Mouse (Mus musculus) urinary bladder, postnatal 10 days (tissue): ENCODE measurements around the gene Asb7.
A peak's percentile ranks its signal among the peaks of the same experiment; 100 is the strongest.

ENCODE experiments used
- DNase-seq: peaks from one replicate; pipeline ENCODE4 v3.0.0; 2022; ENCODE audit warnings: low spot score

Asb7 gene

GRCm38 (mm10) chr7:66689294-66689619 lies at the start of gene Asb7:
Gene Asb7 (minus strand): TSS chr7:66689596.
- no peak for DNase-seq

GRCm38 (mm10) chr7:66737418-66737817 lies 48.0 kb upstream of the Asb7 start:
- no peak for DNase-seq

- no peak for DNase-seq
Measured at GRCm38 (mm10) chr7:66734993-66735392, 45.6 kb upstream of the Asb7 start.

- no peak for DNase-seq
Measured at GRCm38 (mm10) chr7:66734466-66734865, 45.1 kb upstream of the Asb7 start.

- DNase-seq, result no peak
Measured at GRCm38 (mm10) chr7:66733882-66734281, 44.5 kb upstream of the Asb7 start.

- no peak for DNase-seq
Measured at GRCm38 (mm10) chr7:66733431-66733830, 44.0 kb upstream of the Asb7 start.

GRCm38 (mm10) chr7:66729232-66729631 lies 39.8 kb upstream of the Asb7 start:
- DNase-seq, result no peak

GRCm38 (mm10) chr7:66728072-66728471 lies 38.7 kb upstream of the Asb7 start:
- no peak for DNase-seq

- no peak for DNase-seq
Measured at GRCm38 (mm10) chr7:66724954-66725353, 35.6 kb upstream of the Asb7 start.

GRCm38 (mm10) chr7:66724514-66724913 lies 35.1 kb upstream of the Asb7 start:
- DNase-seq, result no peak

GRCm38 (mm10) chr7:66711166-66711565 lies 21.8 kb upstream of the Asb7 start:
- DNase-seq, result no peak

GRCm38 (mm10) chr7:66704631-66705030 lies 15.2 kb upstream of the Asb7 start:
- DNase-seq, result no peak

GRCm38 (mm10) chr7:66702721-66703120 lies 13.3 kb upstream of the Asb7 start:
- DNase-seq, result no peak

- DNase-seq, result no peak
Measured at GRCm38 (mm10) chr7:66694467-66694866, 5.1 kb upstream of the Asb7 start.

GRCm38 (mm10) chr7:66689620-66690360 lies 394 bp upstream of the Asb7 start, which contains the start of gene Lins1:
Gene Lins1 (plus strand): TSS chr7:66689889.
- DNase-seq, result peak; percentile 94

- no peak for DNase-seq
Measured at GRCm38 (mm10) chr7:66688721-66689120, 675 bp downstream of the Asb7 start.

- DNase-seq, result no peak
Measured at GRCm38 (mm10) chr7:66682119-66682863, 7.1 kb downstream of the Asb7 start.

- DNase-seq, result no peak
Measured at GRCm38 (mm10) chr7:66675800-66676199, 13.6 kb downstream of the Asb7 start.

- DNase-seq, result no peak
Measured at GRCm38 (mm10) chr7:66667064-66667463, 22.3 kb downstream of the Asb7 start.

GRCm38 (mm10) chr7:66663548-66663947 lies 25.8 kb downstream of the Asb7 start:
- DNase-seq, result no peak

GRCm38 (mm10) chr7:66661572-66661971 lies 27.8 kb downstream of the Asb7 start:
- peak; percentile 28 for DNase-seq

- DNase-seq, result no peak
Measured at GRCm38 (mm10) chr7:66660972-66661371, 28.4 kb downstream of the Asb7 start.

GRCm38 (mm10) chr7:66660291-66660690 lies 29.1 kb downstream of the Asb7 start:
- no peak for DNase-seq

- no peak for DNase-seq
Measured at GRCm38 (mm10) chr7:66655471-66655870, 33.9 kb downstream of the Asb7 start.
